Mouse (Mus musculus) neural tube, embryonic 10.5 days (tissue): ENCODE results near the gene Qrfp.

Source experiments
- DNase-seq: peaks from one replicate; pipeline ENCODE4 v3.0.0-alpha.2; 2017; ENCODE audit warnings: low spot score; ENCODE audit errors: extremely low spot score

Gene Qrfp

GRCm38 (mm10) chr2:31810444-31810843 lies at the start of gene Qrfp:
TSS of gene Qrfp (minus strand) at chr2:31810580.
- no peak for DNase-seq

- no peak for DNase-seq
These were observed 48.1 kb upstream of the Qrfp start for GRCm38 (mm10) chr2:31858500-31858899.

- DNase-seq: no peak
These were observed 46.8 kb upstream of the Qrfp start for GRCm38 (mm10) chr2:31857180-31857579.

GRCm38 (mm10) chr2:31855991-31856390 lies 45.6 kb upstream of the Qrfp start:
- DNase-seq: no peak

- DNase-seq: no peak
These were observed 39.8 kb upstream of the Qrfp start for GRCm38 (mm10) chr2:31850141-31850540.

- peak; percentile 30 for DNase-seq
These were observed 37.5 kb upstream of the Qrfp start for GRCm38 (mm10) chr2:31847908-31848307.

- peak; percentile 57 for DNase-seq
These were observed 36.6 kb upstream of the Qrfp start for GRCm38 (mm10) chr2:31846692-31847660.

- peak; percentile 63 for DNase-seq
These were observed 35.7 kb upstream of the Qrfp start, which contains the start of gene Fibcd1 for GRCm38 (mm10) chr2:31845896-31846691. TSS of gene Fibcd1 (minus strand) at chr2:31846005.

- peak; percentile 44 for DNase-seq
These were observed 35.1 kb upstream of the Qrfp start for GRCm38 (mm10) chr2:31845512-31845895.

- DNase-seq: peak; percentile 35
These were observed 34.4 kb upstream of the Qrfp start for GRCm38 (mm10) chr2:31844729-31845136.

- no peak for DNase-seq
These were observed 28.5 kb upstream of the Qrfp start for GRCm38 (mm10) chr2:31838868-31839267.

GRCm38 (mm10) chr2:31836985-31837384 lies 26.6 kb upstream of the Qrfp start:
- DNase-seq: no peak

- no peak for DNase-seq
These were observed 25.7 kb upstream of the Qrfp start for GRCm38 (mm10) chr2:31836091-31836490.

- no peak for DNase-seq
These were observed 18.0 kb upstream of the Qrfp start for GRCm38 (mm10) chr2:31828311-31828825.

- no peak for DNase-seq
These were observed 17.5 kb upstream of the Qrfp start for GRCm38 (mm10) chr2:31827877-31828276.

GRCm38 (mm10) chr2:31826094-31827085 lies 16.0 kb upstream of the Qrfp start:
- no peak for DNase-seq

GRCm38 (mm10) chr2:31825469-31825911 lies 15.1 kb upstream of the Qrfp start:
- no peak for DNase-seq

GRCm38 (mm10) chr2:31823933-31824730 lies 13.8 kb upstream of the Qrfp start:
- DNase-seq: no peak

GRCm38 (mm10) chr2:31822524-31823371 lies 12.4 kb upstream of the Qrfp start:
- peak; percentile 43 for DNase-seq
